Mouse (Mus musculus): ENCODE measurements around the gene Tnrc18. TPM values are rescaled to one million over a fixed set of nuclear protein-coding genes. Genes with fewer than 3 reads are reported as not detected.

The Tnrc18 gene
- polyA plus RNA-seq, 1 experiment: 57.5 TPM

- Histone ChIP-seq H3K4me1 (ENCODE audit: control insufficient read depth, insufficient read depth, low read length) (peaks cover 10% of the 10 kb centered on the region; the same call in 1 of the 2 replicates), H3K4me3 (replicated peaks; ENCODE audit: control insufficient read depth, low read depth, low read length) (no peak overlapping the region), H3K27ac (ENCODE audit: control insufficient read depth, insufficient read depth, low read depth, low read length, poor library complexity) (no peak overlapping the region)
- 67% methylated on average over 8 of the region's 8 CpGs for WGBS
- TF ChIP-seq POLR2A (IDR thresholded peaks at IDR 0.05; ENCODE audit: borderline replicate concordance, control insufficient read depth, low read depth, low read length): no peak
- TF ChIP-seq CTCF (IDR thresholded peaks at IDR 0.05; ENCODE audit: control insufficient read depth, insufficient read depth, low read length): no peak
Measured at GRCm38 (mm10) chr5:142782459-142783141, 34.9 kb downstream of the Tnrc18 start.

- 69% methylated on average over 5 of the region's 5 CpGs for WGBS
- TF ChIP-seq POLR2A (IDR thresholded peaks at IDR 0.05; ENCODE audit: borderline replicate concordance, control insufficient read depth, low read depth, low read length) (no peak), CTCF (IDR thresholded peaks at IDR 0.05; ENCODE audit: control insufficient read depth, insufficient read depth, low read length) (no peak)
- no peak overlapping the region for H3K4me3 ChIP-seq (replicated peaks; ENCODE audit: control insufficient read depth, low read depth, low read length)
- peaks cover 10% of the 10 kb centered on the region; the same call in 1 of the 2 replicates for H3K4me1 ChIP-seq (ENCODE audit: control insufficient read depth, insufficient read depth, low read length)
- no peak overlapping the region for H3K27ac ChIP-seq (ENCODE audit: control insufficient read depth, insufficient read depth, low read depth, low read length, poor library complexity)
Measured at GRCm38 (mm10) chr5:142780579-142780978, 36.9 kb downstream of the Tnrc18 start.

- 76% methylated on average over 6 of the region's 6 CpGs for WGBS
- TF ChIP-seq CTCF (IDR thresholded peaks at IDR 0.05; ENCODE audit: control insufficient read depth, insufficient read depth, low read length) (no peak), POLR2A (IDR thresholded peaks at IDR 0.05; ENCODE audit: borderline replicate concordance, control insufficient read depth, low read depth, low read length) (no peak)
- no peak overlapping the region for H3K4me3 ChIP-seq (replicated peaks; ENCODE audit: control insufficient read depth, low read depth, low read length)
- no peak overlapping the region for H3K27ac ChIP-seq (ENCODE audit: control insufficient read depth, insufficient read depth, low read depth, low read length, poor library complexity)
- H3K4me1 ChIP-seq (ENCODE audit: control insufficient read depth, insufficient read depth, low read length): peaks cover 8% of the 10 kb centered on the region; the same call in 1 of the 2 replicates
Measured at GRCm38 (mm10) chr5:142778871-142779270, 38.6 kb downstream of the Tnrc18 start.

GRCm38 (mm10) chr5:142778135-142778534 is 39.3 kb downstream of the Tnrc18 start:
- no peak overlapping the region for H3K4me3 ChIP-seq (replicated peaks; ENCODE audit: control insufficient read depth, low read depth, low read length)
- no peak overlapping the region for H3K27ac ChIP-seq (ENCODE audit: control insufficient read depth, insufficient read depth, low read depth, low read length, poor library complexity)
- peaks cover 7% of the 10 kb centered on the region; the same call in 1 of the 2 replicates for H3K4me1 ChIP-seq (ENCODE audit: control insufficient read depth, insufficient read depth, low read length)
- WGBS: 78% methylated on average over 8 of the region's 8 CpGs
- TF ChIP-seq CTCF (IDR thresholded peaks at IDR 0.05; ENCODE audit: control insufficient read depth, insufficient read depth, low read length): no peak
- no peak for TF ChIP-seq POLR2A (IDR thresholded peaks at IDR 0.05; ENCODE audit: borderline replicate concordance, control insufficient read depth, low read depth, low read length)

- Histone ChIP-seq H3K4me3 (replicated peaks; ENCODE audit: control insufficient read depth, low read depth, low read length) (no peak overlapping the region), H3K4me1 (ENCODE audit: control insufficient read depth, insufficient read depth, low read length) (peaks cover 3% of the 10 kb centered on the region; the same call in 1 of the 2 replicates), H3K27ac (ENCODE audit: control insufficient read depth, insufficient read depth, low read depth, low read length, poor library complexity) (no peak overlapping the region)
- TF ChIP-seq POLR2A (IDR thresholded peaks at IDR 0.05; ENCODE audit: borderline replicate concordance, control insufficient read depth, low read depth, low read length) (no peak), CTCF (IDR thresholded peaks at IDR 0.05; ENCODE audit: control insufficient read depth, insufficient read depth, low read length) (no peak)
- 85% methylated on average over 13 of the region's 13 CpGs for WGBS
Measured at GRCm38 (mm10) chr5:142776080-142776479, 41.4 kb downstream of the Tnrc18 start.

- TF ChIP-seq POLR2A (IDR thresholded peaks at IDR 0.05; ENCODE audit: borderline replicate concordance, control insufficient read depth, low read depth, low read length) (no peak), CTCF (IDR thresholded peaks at IDR 0.05; ENCODE audit: control insufficient read depth, insufficient read depth, low read length) (no peak)
- no peaks in the 10 kb centered on the region for H3K4me1 ChIP-seq (ENCODE audit: control insufficient read depth, insufficient read depth, low read length)
- no peak overlapping the region for H3K27ac ChIP-seq (ENCODE audit: control insufficient read depth, insufficient read depth, low read depth, low read length, poor library complexity)
- WGBS: 89% methylated on average over 5 of the region's 5 CpGs
- no peak overlapping the region for H3K4me3 ChIP-seq (replicated peaks; ENCODE audit: control insufficient read depth, low read depth, low read length)
Measured at GRCm38 (mm10) chr5:142774771-142775170, 42.7 kb downstream of the Tnrc18 start.

GRCm38 (mm10) chr5:142771964-142772363 is 45.5 kb downstream of the Tnrc18 start:
- no peak overlapping the region for H3K4me3 ChIP-seq (replicated peaks; ENCODE audit: control insufficient read depth, low read depth, low read length)
- H3K4me1 ChIP-seq (ENCODE audit: control insufficient read depth, insufficient read depth, low read length): no peaks in the 10 kb centered on the region; the same call in 1 of the 2 replicates
- WGBS: 76% methylated on average over 15 of the region's 15 CpGs
- 0 out of 2 replicates have a peak overlapping the region, but pooled peaks have one; percentile 30 for H3K27ac ChIP-seq (ENCODE audit: control insufficient read depth, insufficient read depth, low read depth, low read length, poor library complexity)
- TF ChIP-seq CTCF (IDR thresholded peaks at IDR 0.05; ENCODE audit: control insufficient read depth, insufficient read depth, low read length): no peak
- TF ChIP-seq POLR2A (IDR thresholded peaks at IDR 0.05; ENCODE audit: borderline replicate concordance, control insufficient read depth, low read depth, low read length): no peak

- Histone ChIP-seq H3K4me3 (replicated peaks; ENCODE audit: control insufficient read depth, low read depth, low read length) (peak overlapping the region; percentile 29), H3K27ac (ENCODE audit: control insufficient read depth, insufficient read depth, low read depth, low read length, poor library complexity) (no peak overlapping the region), H3K4me1 (ENCODE audit: control insufficient read depth, insufficient read depth, low read length) (no peaks in the 10 kb centered on the region; the same call in 1 of the 2 replicates)
- TF ChIP-seq CTCF (IDR thresholded peaks at IDR 0.05; ENCODE audit: control insufficient read depth, insufficient read depth, low read length) (no peak), POLR2A (IDR thresholded peaks at IDR 0.05; ENCODE audit: borderline replicate concordance, control insufficient read depth, low read depth, low read length) (no peak)
- 82% methylated on average over 4 of the region's 4 CpGs for WGBS
Measured at GRCm38 (mm10) chr5:142771034-142771433, 46.4 kb downstream of the Tnrc18 start.

Measured in bone marrow, adult 2 months (tissue).